Mouse (Mus musculus): Measurements from ENCODE around the gene Ect2.

- TF ChIP-seq CTCF (IDR thresholded peaks at IDR 0.05 in 2 of 3, conservative IDR thresholded peaks at IDR 0.05 in 1 of 3; ENCODE audit: control insufficient read depth in 1 of 3, insufficient read depth in 1 of 3, low read depth in 2 of 3, low read length in 3 of 3, poor library complexity in 1 of 3, severe bottlenecking in 1 of 3) (no peak), MAX (IDR thresholded peaks at IDR 0.05; ENCODE audit: low read length) (no peak), MEF2A (IDR thresholded peaks at IDR 0.05; ENCODE audit: extremely low read depth, insufficient replicate concordance, low read depth, low read length, poor library complexity, severe bottlenecking) (no peak), EP300 (IDR thresholded peaks at IDR 0.05; ENCODE audit: low read depth in 1 of 2, low read length in 2 of 2) (peak; percentile 61 to 64), ZMIZ1 (IDR thresholded peaks at IDR 0.05; ENCODE audit: low read depth, low read length) (no peak), TCF12 (IDR thresholded peaks at IDR 0.05; ENCODE audit: low read depth, low read length) (peak; percentile 68; the same call in 1 of the 2 replicates), CHD1 (IDR thresholded peaks at IDR 0.05; ENCODE audit: low read depth, low read length) (no peak), SMC3 (IDR thresholded peaks at IDR 0.05; ENCODE audit: low read depth, low read length) (no peak), POLR2A (IDR thresholded peaks at IDR 0.05; ENCODE audit: control insufficient read depth in 1 of 2, insufficient read depth in 1 of 2, low read depth in 1 of 2, low read length in 2 of 2, poor library complexity in 1 of 2) (no peak), JUND (IDR thresholded peaks at IDR 0.05; ENCODE audit: low read depth, low read length) (no peak), ZNF384 (IDR thresholded peaks at IDR 0.05; ENCODE audit: low read depth, low read length) (no peak), ELF1 (IDR thresholded peaks at IDR 0.05; ENCODE audit: low read depth, low read length) (no peak)
Measured at GRCm38 (mm10) chr3:27073884-27074283, 79.8 kb downstream of the Ect2 start.

Data from MEL (cell line).